In genomic region chr5:24424004-24424781, GRCm38 (mm10) we compare ENCODE assay signal across 8 mouse cellular contexts. TPM values are rescaled to one million over a fixed set of nuclear protein-coding genes. Genes with fewer than 3 reads are reported as not detected.
A peak's percentile ranks its signal among the peaks of the same experiment; 100 is the strongest.
DNase-seq lines count a peak whose midpoint lies in the region; ATAC-seq and TF ChIP-seq lines count a peak whose summit lies in the region.

No protein-coding gene starts in this region.

- WGBS in heart, embryonic 13.5 days = 12% methylated on average over 21 of the region's 21 CpGs
- WGBS in hindbrain, embryonic 16.5 days = 10% methylated on average over 21 of the region's 21 CpGs

- peaks cover 51% of the 10 kb centered on the region for H3K4me1 ChIP-seq in heart, embryonic 13.5 days
- 0 out of 2 replicates have a peak, but pooled peaks cover 1% of the 10 kb centered on the region for H3K4me1 ChIP-seq in cortical plate, adult 2 months (ENCODE audit: control insufficient read depth, insufficient read depth, low read length)
- H3K4me1 ChIP-seq in hindbrain, embryonic 16.5 days (ENCODE audit: control insufficient read depth, insufficient read depth, low read depth, low read length) = peaks cover 37% of the 10 kb centered on the region

- peak overlapping the region; percentile 96 for H3K4me2 ChIP-seq in heart, embryonic 13.5 days
- peak overlapping the region; percentile 69 for H3K4me2 ChIP-seq in hindbrain, embryonic 16.5 days (ENCODE audit: low read length)

- no peak for TF ChIP-seq CTCF in cortical plate, adult 2 months (IDR thresholded peaks at IDR 0.05; ENCODE audit: extremely low read depth, insufficient read depth, low read length)

- no peak for TF ChIP-seq POLR2A in cortical plate, adult 2 months (IDR thresholded peaks at IDR 0.05; ENCODE audit: extremely low read depth, insufficient read depth, low read length)

- H3K27ac ChIP-seq in heart, embryonic 13.5 days (replicated peaks) = peak overlapping the region; percentile 97
- H3K27ac ChIP-seq in cortical plate, adult 2 months (ENCODE audit: insufficient read depth, low read length) = peak overlapping the region; percentile 93
- peak overlapping the region; percentile 84 for H3K27ac ChIP-seq in hindbrain, embryonic 16.5 days (ENCODE audit: low read depth, low read length)

- H3K9ac ChIP-seq in heart, embryonic 13.5 days = peak overlapping the region; percentile 91
- peak overlapping the region; percentile 69 for H3K9ac ChIP-seq in hindbrain, embryonic 16.5 days (ENCODE audit: low read depth, low read length)

- peak; percentile 0; the same call in 1 of the 2 replicates for ATAC-seq in heart, embryonic 13.5 days (ENCODE audit: extremely low read depth, insufficient number of reproducible peaks, low FRiP score, low TSS enrichment)
- ATAC-seq in hindbrain, embryonic 16.5 days = no peak; the same call in 1 of the 2 replicates
- ATAC-seq in megakaryocyte progenitor cell, adult 5-6 weeks (replicated peaks; ENCODE audit: poor library complexity) = peak; percentile 18
- no peak for ATAC-seq in cerebellum, adult (ENCODE audit: insufficient number of reproducible peaks, low FRiP score, low TSS enrichment)

- no peak for DNase-seq in heart, adult 11 months
- DNase-seq in A20 (ENCODE audit: low read depth, low spot score) = peak; percentile 62
- no peak for DNase-seq in natural killer cell, adult 2 months (ENCODE audit: low spot score in 2 of 2)

- H3K9me3 ChIP-seq in heart, embryonic 13.5 days = no peaks in the 10 kb centered on the region
- no peaks in the 10 kb centered on the region for H3K9me3 ChIP-seq in hindbrain, embryonic 16.5 days (ENCODE audit: control insufficient read depth, low read length)

- no peaks in the 10 kb centered on the region for H3K27me3 ChIP-seq in heart, embryonic 13.5 days (replicated peaks)
- H3K27me3 ChIP-seq in hindbrain, embryonic 16.5 days (replicated peaks; ENCODE audit: control insufficient read depth, insufficient read depth, low read length) = peaks cover 3% of the 10 kb centered on the region; the same call in 1 of the 2 replicates

- peak overlapping the region; percentile 81 for H3K4me3 ChIP-seq in heart, embryonic 13.5 days
- peak overlapping the region; percentile 83 for H3K4me3 ChIP-seq in cortical plate, adult 2 months (ENCODE audit: insufficient read depth, low read length)
- peak overlapping the region; percentile 68 for H3K4me3 ChIP-seq in hindbrain, embryonic 16.5 days (ENCODE audit: low read length)

- H3K36me3 ChIP-seq in heart, embryonic 13.5 days = peaks cover 30% of the 10 kb centered on the region
- H3K36me3 ChIP-seq in hindbrain, embryonic 16.5 days (ENCODE audit: control insufficient read depth, insufficient read depth, low read length) = peaks cover 10% of the 10 kb centered on the region

RNA-seq across cellular contexts. Expression of gene Slc4a2, which starts 0.6 kb away (rescaled TPM):
- 26.9 and 29.3 TPM in 2 replicates for polyA plus RNA-seq in heart, embryonic 13.5 days (2015; fragmentation: Nextera tagmentation; extraction: Ambion mirVana)
- 36.5 and 39.9 TPM in 2 replicates for polyA plus RNA-seq in cortical plate, adult 2 months (2012; rRNA removed)
- polyA plus RNA-seq in hindbrain, embryonic 16.5 days (2015; fragmentation: Nextera tagmentation; extraction: Ambion mirVana) = 29.0 and 29.8 TPM in 2 replicates
- total RNA-seq in megakaryocyte progenitor cell, adult 5-6 weeks (2015) = 11.4 and 13.1 TPM in 2 replicates
- 19.0 and 24.1 TPM in 2 replicates for total RNA-seq in megakaryocyte progenitor cell, adult 5-6 weeks (2017)

RNA-seq across cellular contexts. Expression of gene Cdk5, which starts 0.9 kb away (rescaled TPM):
- 25.8 and 28.7 TPM in 2 replicates for polyA plus RNA-seq in heart, embryonic 13.5 days (2015; fragmentation: Nextera tagmentation; extraction: Ambion mirVana)
- polyA plus RNA-seq in cortical plate, adult 2 months (2012; rRNA removed) = 232 TPM in 2 replicates
- polyA plus RNA-seq in hindbrain, embryonic 16.5 days (2015; fragmentation: Nextera tagmentation; extraction: Ambion mirVana) = 139 and 140 TPM in 2 replicates
- 20.0 TPM in 2 replicates for total RNA-seq in megakaryocyte progenitor cell, adult 5-6 weeks (2015)
- total RNA-seq in megakaryocyte progenitor cell, adult 5-6 weeks (2017) = 16.2 and 30.1 TPM in 2 replicates

RNA-seq across cellular contexts. Expression of gene Asic3, which starts 11.0 kb away (rescaled TPM):
- 0.25 TPM in 1 of 2 replicates, not detected in the other for polyA plus RNA-seq in heart, embryonic 13.5 days (2015; fragmentation: Nextera tagmentation; extraction: Ambion mirVana)
- 0.44 and 0.70 TPM in 2 replicates for polyA plus RNA-seq in cortical plate, adult 2 months (2012; rRNA removed)
- polyA plus RNA-seq in hindbrain, embryonic 16.5 days (2015; fragmentation: Nextera tagmentation; extraction: Ambion mirVana) = 0.85 and 1.0 TPM in 2 replicates
- total RNA-seq in megakaryocyte progenitor cell, adult 5-6 weeks (2015) = 0.12 and 0.15 TPM in 2 replicates
- 0.20 TPM in 1 of 2 replicates, not detected in the other for total RNA-seq in megakaryocyte progenitor cell, adult 5-6 weeks (2017)

RNA-seq across cellular contexts. Expression of gene Fastk, which starts 20.9 kb away (rescaled TPM):
- 163 and 164 TPM in 2 replicates for polyA plus RNA-seq in heart, embryonic 13.5 days (2015; fragmentation: Nextera tagmentation; extraction: Ambion mirVana)
- 237 and 255 TPM in 2 replicates for polyA plus RNA-seq in cortical plate, adult 2 months (2012; rRNA removed)
- polyA plus RNA-seq in hindbrain, embryonic 16.5 days (2015; fragmentation: Nextera tagmentation; extraction: Ambion mirVana) = 106 and 107 TPM in 2 replicates
- total RNA-seq in megakaryocyte progenitor cell, adult 5-6 weeks (2015) = 35.7 and 44.6 TPM in 2 replicates
- total RNA-seq in megakaryocyte progenitor cell, adult 5-6 weeks (2017) = 17.4 and 25.7 TPM in 2 replicates

RNA-seq across cellular contexts. Expression of gene Tmub1, which starts 23.5 kb away (rescaled TPM):
- 16.2 and 19.9 TPM in 2 replicates for polyA plus RNA-seq in heart, embryonic 13.5 days (2015; fragmentation: Nextera tagmentation; extraction: Ambion mirVana)
- polyA plus RNA-seq in cortical plate, adult 2 months (2012; rRNA removed) = 48.7 and 49.0 TPM in 2 replicates
- polyA plus RNA-seq in hindbrain, embryonic 16.5 days (2015; fragmentation: Nextera tagmentation; extraction: Ambion mirVana) = 61.7 and 63.1 TPM in 2 replicates
- total RNA-seq in megakaryocyte progenitor cell, adult 5-6 weeks (2015) = 7.3 and 7.7 TPM in 2 replicates
- 13.7 and 14.9 TPM in 2 replicates for total RNA-seq in megakaryocyte progenitor cell, adult 5-6 weeks (2017)

Comparison
In these comparisons a context has a peak if more than half of its experiments do, and no peak if none do; other contexts are left out.
1. ATAC-seq: peak in heart, embryonic 13.5 days (single experiment) and megakaryocyte progenitor cell, adult 5-6 weeks (single experiment); none in hindbrain, embryonic 16.5 days (single experiment) and cerebellum, adult (single experiment).
2. Peak in every context shown above with its lines, with median percentiles within 50 percentile points of each other: H3K27ac ChIP-seq and H3K4me3 ChIP-seq.